Mouse (Mus musculus): Measurements from ENCODE around the gene Myog.
A peak's percentile ranks its signal among the peaks of the same experiment; 100 is the strongest.

Myog gene

DNA sequence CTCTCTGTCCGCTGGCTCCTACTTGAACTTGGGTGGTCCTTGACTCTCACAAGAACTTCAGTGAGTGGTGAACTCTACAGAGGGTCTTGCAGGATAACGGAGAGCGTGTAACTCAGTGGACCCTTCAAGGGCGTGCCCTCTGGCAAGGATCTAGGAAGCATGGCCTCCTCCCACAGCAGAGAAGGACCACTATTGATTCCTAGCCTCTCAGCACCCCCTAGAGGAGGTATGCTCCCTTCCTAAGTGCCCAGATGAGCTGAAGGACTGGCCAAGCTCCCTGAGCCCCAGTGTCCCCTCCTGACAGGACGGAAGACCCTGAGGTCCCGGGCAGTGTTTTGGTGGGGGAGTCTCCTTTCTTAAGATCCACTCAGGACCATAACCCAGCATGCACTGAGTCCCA lies 32.8 kb downstream of the Myog start:
- DNase-seq (ENCODE audit: low read depth, low spot score) = no peak

GRCm38 (mm10) chr1:134326841-134327346 lies 37.1 kb downstream of the Myog start:
- no peak for DNase-seq (ENCODE audit: low read depth, low spot score)

DNA sequence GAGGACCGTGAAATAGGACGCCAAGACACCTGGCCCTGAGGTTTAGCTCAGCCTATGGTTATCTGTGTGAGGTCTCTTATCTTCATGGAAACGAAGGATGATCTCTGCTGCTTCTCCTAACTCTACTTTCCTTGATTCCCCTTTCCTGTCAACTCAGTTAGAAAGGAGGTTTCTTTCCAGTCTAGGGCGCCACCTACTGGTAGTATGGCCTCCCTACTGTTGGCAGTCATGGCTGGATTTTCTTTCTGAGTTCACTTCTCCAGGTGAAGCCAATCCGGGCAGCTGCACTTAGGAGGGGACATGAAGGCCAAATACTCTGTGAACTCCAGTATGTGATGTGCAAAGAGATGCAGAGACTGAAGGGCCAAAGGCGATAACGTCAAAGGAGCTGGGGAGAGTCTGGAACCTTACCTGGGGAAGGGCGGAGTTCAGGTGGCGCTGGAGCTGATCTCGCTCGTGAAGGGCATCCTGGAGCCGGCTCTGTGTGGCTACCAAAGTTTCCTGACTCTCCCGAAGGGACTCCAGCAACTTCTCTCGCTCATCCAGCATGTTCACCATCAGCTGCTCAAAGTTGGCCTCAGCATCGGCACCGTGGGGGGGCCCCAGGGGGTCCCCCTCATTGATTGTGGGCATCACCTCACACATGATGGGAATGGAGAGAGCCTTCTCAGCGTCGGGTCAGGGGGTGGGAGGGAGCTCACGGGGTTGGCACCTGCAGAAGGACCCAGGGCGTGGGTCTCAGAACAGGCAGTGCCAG lies 42.3 kb downstream of the Myog start:
- DNase-seq (ENCODE audit: low read depth, low spot score) = peak; percentile 66

DNA sequence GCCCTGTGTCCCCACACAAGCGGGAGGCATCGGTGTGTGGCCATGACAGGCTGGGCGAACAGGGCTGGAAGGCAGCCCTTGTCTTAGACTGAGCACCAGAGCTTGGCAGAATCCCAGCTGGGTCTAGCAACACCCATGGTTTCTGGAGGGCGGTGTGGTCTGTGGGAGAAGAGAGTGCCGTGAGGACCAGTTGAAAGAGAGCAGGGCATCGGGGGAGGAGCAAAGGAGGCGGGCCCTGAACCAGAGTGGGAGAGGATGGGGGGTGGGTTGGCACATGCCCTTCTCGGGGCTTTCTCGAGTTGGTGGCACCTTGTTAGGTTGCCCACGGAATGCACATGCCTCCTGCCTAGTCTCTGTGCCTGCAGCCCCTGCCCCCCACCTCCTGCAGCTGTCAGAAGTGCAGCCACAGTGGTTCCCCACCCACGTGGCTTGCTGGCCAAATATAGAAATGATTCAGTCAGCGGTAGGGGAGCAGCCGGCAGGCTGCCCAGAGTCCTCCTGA lies 43.0 kb downstream of the Myog start, which contains the start of gene Ppfia4:
Gene Ppfia4 (minus strand): TSS at position 159 of the 502 bp plus-strand sequence.
- no peak for DNase-seq (ENCODE audit: low read depth, low spot score)

DNA sequence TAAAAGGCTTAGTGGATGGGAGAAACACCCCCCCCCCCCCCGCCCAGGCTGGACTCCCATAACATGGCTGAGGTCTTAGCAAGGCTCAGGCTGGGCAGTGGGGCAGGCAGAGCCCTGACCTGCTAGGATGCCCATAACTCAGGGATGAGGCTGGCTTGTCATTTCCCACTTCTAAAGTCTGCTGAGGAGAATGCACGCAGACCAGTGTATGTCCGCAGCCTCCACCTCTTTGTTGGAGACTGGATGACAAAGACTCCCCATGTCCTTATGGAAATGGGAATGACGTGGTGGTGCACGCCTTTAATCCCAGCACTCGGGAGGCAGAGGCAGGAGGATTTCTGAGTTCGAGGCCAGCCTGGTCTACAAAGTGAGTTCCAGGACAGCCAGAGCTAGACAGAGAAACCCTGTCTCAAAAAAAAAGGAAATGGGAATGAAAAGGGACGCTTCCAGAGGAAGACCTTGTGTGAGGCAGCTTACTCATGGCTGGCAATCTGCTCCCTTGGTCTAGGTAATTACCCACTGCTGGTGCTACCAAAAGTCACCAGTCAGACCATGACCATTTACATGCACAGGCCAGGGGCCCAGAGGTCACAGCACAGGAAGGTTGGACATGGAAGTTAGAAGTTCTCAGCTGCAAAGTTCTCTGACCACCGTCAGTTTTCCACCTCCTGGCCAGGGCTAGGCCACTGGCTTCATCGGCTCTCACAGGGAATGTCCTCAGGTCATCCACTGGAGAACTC lies 43.8 kb downstream of the Myog start:
- DNase-seq (ENCODE audit: low read depth, low spot score) = no peak

- no peak for DNase-seq (ENCODE audit: low read depth, low spot score)
Measured at GRCm38 (mm10) chr1:134334111-134334827, 44.5 kb downstream of the Myog start.

GRCm38 (mm10) chr1:134335211-134335923 lies 45.6 kb downstream of the Myog start:
- DNase-seq (ENCODE audit: low read depth, low spot score) = no peak

DNA sequence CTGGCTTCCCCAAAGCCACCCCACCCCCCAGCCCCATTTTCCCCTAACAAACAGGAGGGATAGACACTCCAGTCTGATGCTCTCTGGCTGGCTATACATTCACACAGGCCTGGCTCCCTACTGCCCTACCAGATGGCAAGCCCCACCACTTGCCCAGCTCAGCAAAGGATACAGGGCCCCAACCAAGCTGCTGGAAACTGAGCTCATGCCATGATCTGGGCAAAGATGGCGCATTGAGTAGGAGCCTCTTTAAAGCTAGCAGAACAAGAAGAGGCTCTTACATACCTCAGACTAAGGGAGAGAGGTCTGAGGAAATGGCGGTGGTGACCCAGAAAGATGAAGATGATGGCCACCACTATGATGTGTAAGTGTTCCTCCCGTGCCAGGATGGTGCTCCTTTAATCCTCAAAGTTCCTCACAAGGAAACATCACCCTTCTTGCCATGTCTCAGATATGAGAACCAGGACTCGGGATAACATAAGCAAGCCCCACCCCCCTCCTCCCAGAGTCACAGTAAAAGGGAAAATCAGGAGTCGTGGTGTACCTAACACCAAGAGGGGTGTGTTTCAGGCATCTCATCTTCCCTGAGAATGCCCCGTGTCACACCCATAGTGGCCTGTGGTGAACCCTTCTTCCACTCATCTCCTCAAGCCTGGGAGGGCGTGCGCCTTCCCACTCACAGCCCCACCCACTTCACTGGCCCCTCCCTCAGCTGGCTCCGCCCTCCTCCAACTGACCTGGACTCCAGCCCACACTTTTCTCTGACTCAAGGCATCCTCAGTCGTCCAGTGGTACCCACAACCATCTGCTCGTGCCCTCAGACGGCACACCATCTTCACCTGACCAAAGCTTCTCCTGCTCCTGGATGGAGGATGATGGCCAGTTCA lies 46.4 kb downstream of the Myog start:
- DNase-seq (ENCODE audit: low read depth, low spot score) = no peak

GRCm38 (mm10) chr1:134336958-134337710 lies 47.3 kb downstream of the Myog start:
- no peak for DNase-seq (ENCODE audit: low read depth, low spot score)

DNA sequence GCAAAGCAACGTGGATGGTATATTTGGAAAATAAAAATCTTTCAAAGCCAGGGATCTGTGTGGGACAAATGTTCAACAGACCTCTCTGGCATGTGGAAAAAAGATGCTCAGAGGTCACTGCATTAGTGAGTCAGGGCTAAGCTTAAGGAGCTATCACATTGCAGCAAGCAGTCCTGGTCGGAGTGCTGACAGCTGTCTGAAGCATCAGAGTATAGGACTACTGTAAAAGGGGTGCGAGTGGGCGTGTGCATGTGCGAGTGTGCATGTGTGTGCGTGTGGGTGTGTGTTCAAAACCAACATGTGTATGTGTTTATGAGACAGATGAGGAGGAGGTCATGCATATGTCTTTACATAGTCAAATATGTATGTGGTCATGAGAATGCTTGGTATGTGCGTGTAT lies 49.4 kb downstream of the Myog start:
- DNase-seq (ENCODE audit: low read depth, low spot score) = no peak

- DNase-seq (ENCODE audit: low read depth, low spot score) = no peak
Measured at GRCm38 (mm10) chr1:134339757-134340619, 50.2 kb downstream of the Myog start.

- DNase-seq (ENCODE audit: low read depth, low spot score) = no peak
Measured at GRCm38 (mm10) chr1:134341641-134342277, 52.0 kb downstream of the Myog start.

Measured in retina, postnatal 7 days (tissue).